Mouse (Mus musculus): ENCODE measurements around the gene Sele. TPM values are rescaled to one million over a fixed set of nuclear protein-coding genes. Genes with fewer than 3 reads are reported as not detected.

The Sele gene
- 0.04 and 0.07 TPM in 2 replicates for polyA plus RNA-seq (2015; fragmentation: Nextera tagmentation; extraction: Ambion mirVana)

DNA sequence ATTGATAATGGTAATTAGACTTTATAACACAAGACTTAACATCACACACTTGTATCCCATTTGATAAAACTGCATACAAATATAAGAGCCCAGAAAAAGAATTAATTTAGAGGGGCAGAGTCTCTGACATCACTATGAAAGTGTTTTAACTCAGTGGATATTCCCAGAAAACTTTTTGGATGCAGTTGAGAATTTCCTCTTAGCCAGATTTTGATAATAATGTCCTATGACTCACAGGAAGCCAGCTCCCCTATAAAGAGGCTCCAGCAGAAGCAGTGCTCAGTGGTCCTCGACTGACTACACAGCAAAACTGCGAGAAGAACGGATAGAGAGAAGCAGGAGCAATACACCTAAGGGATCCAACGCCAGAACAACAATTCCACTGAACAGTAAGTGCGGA, at the start of gene Sele:
TSS of gene Sele (plus strand) at position 301 of the 400 bp plus-strand sequence.
- no peaks in the 10 kb centered on the region for H3K9me3 ChIP-seq (ENCODE audit: control insufficient read depth)
- no peak within 1 kb of the TSS for H3K27ac ChIP-seq (ENCODE audit: low read depth, low read length)
- H3K36me3 ChIP-seq (ENCODE audit: control insufficient read depth, insufficient read depth): no peaks in the 10 kb centered on the region
- TF ChIP-seq CTCF (IDR thresholded peaks at IDR 0.05; ENCODE audit: low read depth): no peak
- no peak within 1 kb of the TSS for H3K4me3 ChIP-seq (ENCODE audit: low read depth, low read length)
- ATAC-seq: no peak
- H3K4me1 ChIP-seq (replicated peaks; ENCODE audit: control insufficient read depth, insufficient read depth, low read length): no peaks in the 10 kb centered on the region
- 78% methylated on average over 5 of the region's 5 CpGs for WGBS
- no peaks in the 10 kb centered on the region for H3K27me3 ChIP-seq (replicated peaks; ENCODE audit: control insufficient read depth, insufficient read depth, low read length)
- no peak within 1 kb of the TSS for H3K4me2 ChIP-seq (replicated peaks; ENCODE audit: low read depth)
- H3K9ac ChIP-seq (ENCODE audit: low read depth, low read length): no peak within 1 kb of the TSS

- no peaks in the 10 kb centered on the region for H3K27me3 ChIP-seq (replicated peaks; ENCODE audit: control insufficient read depth, insufficient read depth, low read length)
- no peak overlapping the region for H3K4me3 ChIP-seq (ENCODE audit: low read depth, low read length)
- H3K27ac ChIP-seq (ENCODE audit: low read depth, low read length): no peak overlapping the region
- H3K4me2 ChIP-seq (replicated peaks; ENCODE audit: low read depth): no peak overlapping the region
- H3K36me3 ChIP-seq (ENCODE audit: control insufficient read depth, insufficient read depth): no peaks in the 10 kb centered on the region
- no peak for TF ChIP-seq CTCF (IDR thresholded peaks at IDR 0.05; ENCODE audit: low read depth)
- no peak overlapping the region for H3K9ac ChIP-seq (ENCODE audit: low read depth, low read length)
- H3K4me1 ChIP-seq (replicated peaks; ENCODE audit: control insufficient read depth, insufficient read depth, low read length): no peaks in the 10 kb centered on the region
- WGBS: 66% methylated on average over 6 of the region's 6 CpGs
- ATAC-seq: no peak
- no peaks in the 10 kb centered on the region for H3K9me3 ChIP-seq (ENCODE audit: control insufficient read depth)
These were observed 46.1 kb upstream of the Sele start for GRCm38 (mm10) chr1:164001831-164002452.

GRCm38 (mm10) chr1:164004311-164004710, 43.7 kb upstream of the Sele start:
- H3K4me1 ChIP-seq (replicated peaks; ENCODE audit: control insufficient read depth, insufficient read depth, low read length): no peaks in the 10 kb centered on the region
- no peak overlapping the region for H3K4me3 ChIP-seq (ENCODE audit: low read depth, low read length)
- H3K9me3 ChIP-seq (ENCODE audit: control insufficient read depth): no peaks in the 10 kb centered on the region
- no peaks in the 10 kb centered on the region for H3K27me3 ChIP-seq (replicated peaks; ENCODE audit: control insufficient read depth, insufficient read depth, low read length)
- H3K27ac ChIP-seq (ENCODE audit: low read depth, low read length): no peak overlapping the region
- no peaks in the 10 kb centered on the region for H3K36me3 ChIP-seq (ENCODE audit: control insufficient read depth, insufficient read depth)
- WGBS: 72% methylated on average over 3 of the region's 3 CpGs
- H3K4me2 ChIP-seq (replicated peaks; ENCODE audit: low read depth): no peak overlapping the region
- no peak overlapping the region for H3K9ac ChIP-seq (ENCODE audit: low read depth, low read length)
- no peak for TF ChIP-seq CTCF (IDR thresholded peaks at IDR 0.05; ENCODE audit: low read depth)
- no peak for ATAC-seq

DNA sequence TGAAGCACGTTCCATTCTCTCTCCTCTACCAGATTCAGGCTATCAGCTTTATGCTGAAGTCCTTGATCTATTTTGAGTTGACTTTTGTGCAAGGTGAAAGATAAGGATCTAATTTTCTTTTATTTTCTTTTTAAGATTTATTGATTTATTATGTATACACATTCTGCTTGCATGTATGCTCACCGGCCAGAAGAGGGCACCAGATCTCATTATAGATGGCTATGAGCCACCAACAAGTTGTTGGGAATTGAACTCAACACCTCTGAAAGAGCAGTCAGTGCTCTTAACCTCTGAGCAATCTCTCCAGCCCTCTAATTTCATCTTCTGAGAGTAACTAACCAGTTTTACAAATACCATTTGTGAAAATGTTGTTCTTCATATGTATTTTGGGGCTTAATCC, 38.8 kb upstream of the Sele start:
- no peaks in the 10 kb centered on the region for H3K36me3 ChIP-seq (ENCODE audit: control insufficient read depth, insufficient read depth)
- H3K4me2 ChIP-seq (replicated peaks; ENCODE audit: low read depth): no peak overlapping the region
- H3K4me1 ChIP-seq (replicated peaks; ENCODE audit: control insufficient read depth, insufficient read depth, low read length): no peaks in the 10 kb centered on the region
- no peaks in the 10 kb centered on the region for H3K9me3 ChIP-seq (ENCODE audit: control insufficient read depth)
- ATAC-seq: no peak
- no peak overlapping the region for H3K9ac ChIP-seq (ENCODE audit: low read depth, low read length)
- H3K4me3 ChIP-seq (ENCODE audit: low read depth, low read length): no peak overlapping the region
- no peak overlapping the region for H3K27ac ChIP-seq (ENCODE audit: low read depth, low read length)
- peak; percentile 77 for TF ChIP-seq CTCF (IDR thresholded peaks at IDR 0.05; ENCODE audit: low read depth)
- H3K27me3 ChIP-seq (replicated peaks; ENCODE audit: control insufficient read depth, insufficient read depth, low read length): no peaks in the 10 kb centered on the region
- 37% methylated on average over 2 of the region's 2 CpGs for WGBS

DNA sequence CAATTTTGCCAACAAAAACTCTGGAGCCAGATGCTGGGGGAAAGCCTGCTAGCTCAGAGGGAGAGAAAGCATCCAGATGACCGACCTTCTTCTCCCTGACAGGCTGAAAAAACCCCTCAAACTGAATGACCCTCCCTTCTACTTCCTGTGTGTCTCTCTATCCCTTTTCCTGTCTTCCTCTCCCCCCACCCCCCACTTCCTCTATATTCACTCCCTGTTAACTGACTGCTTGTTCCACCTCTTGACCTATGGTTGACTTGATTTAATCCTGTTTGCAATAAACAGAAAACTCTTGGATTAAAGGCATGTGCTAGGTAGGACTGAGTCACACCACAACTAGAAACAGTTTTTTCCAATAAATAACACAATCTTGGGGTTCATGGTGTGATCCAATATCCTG, 33.4 kb upstream of the Sele start:
- no peak for TF ChIP-seq CTCF (IDR thresholded peaks at IDR 0.05; ENCODE audit: low read depth)
- Histone ChIP-seq H3K9me3 (ENCODE audit: control insufficient read depth) (no peaks in the 10 kb centered on the region), H3K27ac (ENCODE audit: low read depth, low read length) (no peak overlapping the region), H3K27me3 (replicated peaks; ENCODE audit: control insufficient read depth, insufficient read depth, low read length) (no peaks in the 10 kb centered on the region), H3K4me1 (replicated peaks; ENCODE audit: control insufficient read depth, insufficient read depth, low read length) (no peaks in the 10 kb centered on the region), H3K4me2 (replicated peaks; ENCODE audit: low read depth) (no peak overlapping the region), H3K36me3 (ENCODE audit: control insufficient read depth, insufficient read depth) (no peaks in the 10 kb centered on the region), H3K4me3 (ENCODE audit: low read depth, low read length) (no peak overlapping the region), H3K9ac (ENCODE audit: low read depth, low read length) (no peak overlapping the region)
- no peak for ATAC-seq
- 74% methylated on average over 1 of the region's 1 CpGs for WGBS

- ATAC-seq: no peak
- WGBS: 71% methylated on average over 16 of the region's 16 CpGs
- no peak overlapping the region for H3K9ac ChIP-seq (ENCODE audit: low read depth, low read length)
- H3K9me3 ChIP-seq (ENCODE audit: control insufficient read depth): no peaks in the 10 kb centered on the region
- no peak overlapping the region for H3K4me3 ChIP-seq (ENCODE audit: low read depth, low read length)
- H3K27ac ChIP-seq (ENCODE audit: low read depth, low read length): no peak overlapping the region
- no peak for TF ChIP-seq CTCF (IDR thresholded peaks at IDR 0.05; ENCODE audit: low read depth)
- H3K4me2 ChIP-seq (replicated peaks; ENCODE audit: low read depth): no peak overlapping the region
- no peaks in the 10 kb centered on the region for H3K27me3 ChIP-seq (replicated peaks; ENCODE audit: control insufficient read depth, insufficient read depth, low read length)
- no peaks in the 10 kb centered on the region for H3K4me1 ChIP-seq (replicated peaks; ENCODE audit: control insufficient read depth, insufficient read depth, low read length)
- no peaks in the 10 kb centered on the region for H3K36me3 ChIP-seq (ENCODE audit: control insufficient read depth, insufficient read depth)
These were observed 29.7 kb upstream of the Sele start for GRCm38 (mm10) chr1:164018221-164018896.

Measured in intestine, postnatal 0 days (tissue).